Mouse (Mus musculus) cerebellum, adult 2 months (tissue): ENCODE results near the gene Map6. TPM values are rescaled to one million over a fixed set of nuclear protein-coding genes. Genes with fewer than 3 reads are reported as not detected.

Experiments used
- DNase-seq, 2 experiments: peaks; one replicate each; pipeline ENCODE4 v3.0.0; 2021
- H3K27ac ChIP-seq: fragments of 200-500 bp; 2 replicates; pipeline ENCODE4 v1.5.1; 2012; ENCODE audit warnings: low read length, control low read depth, inconsistent platforms; ENCODE audit not compliant: insufficient read depth
- H3K27me3 ChIP-seq: fragments of 200-500 bp; 2 replicates; pipeline ENCODE4 v1.6.1; 2012; ENCODE audit warnings: inconsistent platforms, mild to moderate bottlenecking, low read length, moderate library complexity; ENCODE audit not compliant: control insufficient read depth, insufficient read depth
- H3K4me1 ChIP-seq: fragments of 200-500 bp; 2 replicates; pipeline ENCODE4 v1.6.1; 2011; ENCODE audit warnings: low read length; ENCODE audit not compliant: control insufficient read depth, insufficient read depth
- H3K4me3 ChIP-seq: fragments of 200-500 bp; replicated peaks from 2 replicates; pipeline ENCODE3; 2011; ENCODE audit warnings: mild to moderate bottlenecking, low read depth, low read length, control low read depth; ENCODE audit not compliant: insufficient read depth
- CTCF ChIP-seq: fragments of 200-500 bp; IDR thresholded peaks from 2 replicates; pipeline ENCODE4 v1.5.1; 2011; ENCODE audit warnings: low read depth, mild to moderate bottlenecking, control low read depth, low read length, moderate library complexity, borderline replicate concordance; ENCODE audit not compliant: insufficient read depth
- POLR2A ChIP-seq: fragments of 200-500 bp; IDR thresholded peaks from 2 replicates; pipeline ENCODE4 v1.6.1; 2011; ENCODE audit warnings: low read length, control low read depth, borderline replicate concordance; ENCODE audit not compliant: insufficient read depth
- WGBS: fragments of 180-500 bp; shearing (Covaris S2); methylation state at CpG from one replicate; pipeline ENCODE4 v1.1.7; 2018; 5-methylcytosine and 5-hydroxymethylcytosine counted together
- polyA plus RNA-seq: library from polyadenylated mRNA; depleted of rRNA; stranded (reverse); fragments of >200 nt; gene quantifications from 2 replicates; pipeline ENCODE4 v1.2.3, GENCODE M21; 2012

The Map6 gene
- polyA plus RNA-seq, 1 experiment: 78.9 TPM

DNA sequence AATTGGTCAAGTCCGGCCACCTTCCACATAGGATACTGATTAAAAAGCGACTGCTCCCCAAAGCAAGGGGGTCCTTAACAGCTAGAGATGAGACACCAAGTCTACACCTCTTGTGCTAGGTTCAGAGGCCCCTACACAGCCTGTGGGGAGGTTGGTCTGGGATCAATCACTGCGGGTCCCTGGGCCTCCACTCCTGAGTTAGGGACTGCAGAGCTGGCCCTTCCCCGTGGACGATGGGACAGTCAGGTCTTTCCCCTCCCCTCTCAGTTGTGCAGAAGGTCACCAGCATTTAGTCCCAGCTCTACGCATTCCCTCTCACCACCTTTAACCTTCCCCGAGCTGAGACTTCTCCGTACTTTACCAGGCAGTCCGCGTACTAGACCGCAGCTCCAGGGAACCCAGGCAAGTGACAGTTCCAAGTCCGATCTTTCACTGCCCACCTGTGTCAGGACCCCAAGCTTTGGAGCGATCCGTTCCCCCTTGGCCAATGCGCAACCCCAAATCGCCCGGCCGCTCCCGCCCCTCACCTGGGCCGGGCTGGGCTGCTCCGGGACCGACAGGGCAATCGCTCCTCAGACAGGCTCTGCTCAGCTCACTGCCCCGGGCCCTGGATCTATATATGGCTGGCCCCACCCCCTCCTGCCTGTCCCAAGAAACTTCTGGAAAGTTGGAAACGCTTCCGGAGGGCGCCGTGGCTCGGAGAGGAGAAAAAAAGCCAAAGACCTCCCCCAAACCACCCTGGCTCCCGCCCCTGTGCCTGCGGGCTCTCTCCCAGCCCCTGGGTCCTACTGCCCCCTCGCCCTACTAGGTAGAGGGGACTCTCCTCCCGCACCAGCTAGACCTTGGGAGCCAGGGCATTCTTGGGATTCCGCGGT lies 85.5 kb downstream of the Map6 start, which contains the start of gene Serpinh1:
TSS of gene Serpinh1 (minus strand) at position 714 of the 875 bp plus-strand sequence.
- Histone ChIP-seq H3K4me3 (peak within 1 kb of the TSS; percentile 35), H3K27me3 (no peaks in the 10 kb centered on the region), H3K27ac (no peak within 1 kb of the TSS), H3K4me1 (peaks cover 11% of the 10 kb centered on the region; the same call in 1 of the 2 replicates)
- 48% methylated on average over 35 of the region's 35 CpGs for WGBS
- no peak for DNase-seq
- no peak for TF ChIP-seq POLR2A
- no peak for TF ChIP-seq CTCF

DNA sequence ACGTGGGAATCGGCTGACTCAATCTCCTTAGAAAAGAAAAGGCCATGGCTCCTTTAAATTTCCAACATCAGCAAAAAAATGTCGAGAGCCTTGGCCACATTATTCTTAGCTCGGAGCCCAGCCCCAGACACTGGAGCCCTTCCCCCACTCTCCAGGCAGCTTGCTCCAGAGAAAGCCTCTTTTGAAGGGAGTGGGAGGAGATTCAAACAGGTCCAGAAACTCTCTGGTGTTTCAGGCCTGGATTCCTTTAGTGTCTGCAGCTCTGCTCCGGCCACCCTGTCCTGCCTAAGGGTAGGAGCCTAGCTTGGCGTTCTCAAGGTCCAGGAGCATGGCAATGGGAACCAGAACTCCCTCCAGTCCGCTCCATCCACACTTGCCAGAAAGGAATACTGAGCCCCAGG lies 88.5 kb downstream of the Map6 start:
- no peak overlapping the region for H3K4me3 ChIP-seq
- no peak overlapping the region for H3K27ac ChIP-seq
- peaks cover 11% of the 10 kb centered on the region; the same call in 1 of the 2 replicates for H3K4me1 ChIP-seq
- peak; percentile 25 to 38 for DNase-seq
- no peak for TF ChIP-seq CTCF
- TF ChIP-seq POLR2A: no peak
- WGBS: 42% methylated on average over 7 of the region's 7 CpGs
- no peaks in the 10 kb centered on the region for H3K27me3 ChIP-seq

DNA sequence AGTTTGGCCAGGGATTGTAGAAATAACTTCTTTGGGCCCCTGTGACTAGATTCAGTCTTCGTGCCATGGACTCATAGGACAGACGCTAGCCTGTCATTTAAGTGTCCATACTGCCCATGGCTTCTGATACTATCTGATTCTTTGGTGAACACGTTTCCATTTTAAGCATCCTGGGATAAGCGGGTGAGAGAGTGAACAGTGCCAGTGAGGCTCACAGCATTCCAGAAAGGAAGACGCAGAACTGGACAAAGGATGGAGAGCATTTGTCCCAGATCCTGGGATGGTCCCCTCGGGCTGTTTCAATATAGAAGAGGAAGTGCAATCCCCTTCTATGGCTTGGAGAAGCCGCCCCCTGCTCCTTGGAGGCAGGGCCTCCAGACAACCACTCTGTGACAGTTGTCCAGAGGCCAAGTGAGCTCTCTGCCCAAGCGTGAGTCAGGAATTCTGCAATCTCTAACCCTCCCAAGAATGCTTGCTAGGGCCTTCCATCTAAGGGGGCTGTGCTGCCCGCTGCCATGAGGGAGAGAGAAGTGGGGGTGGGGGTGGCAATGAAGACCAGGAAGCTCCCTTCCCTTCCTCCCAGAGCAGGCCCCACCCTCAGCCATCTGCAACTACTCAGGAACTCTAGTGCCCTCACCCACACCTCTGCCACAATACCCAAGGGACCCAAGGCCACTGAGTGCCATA lies 89.1 kb downstream of the Map6 start:
- WGBS: 53% methylated on average over 9 of the region's 9 CpGs
- no peak for DNase-seq
- H3K27ac ChIP-seq: 0 out of 2 replicates have a peak overlapping the region, but pooled peaks have one; percentile 1
- H3K27me3 ChIP-seq: no peaks in the 10 kb centered on the region
- no peak overlapping the region for H3K4me3 ChIP-seq
- peaks cover 8% of the 10 kb centered on the region; the same call in 1 of the 2 replicates for H3K4me1 ChIP-seq
- TF ChIP-seq CTCF (no peak), POLR2A (no peak)

DNA sequence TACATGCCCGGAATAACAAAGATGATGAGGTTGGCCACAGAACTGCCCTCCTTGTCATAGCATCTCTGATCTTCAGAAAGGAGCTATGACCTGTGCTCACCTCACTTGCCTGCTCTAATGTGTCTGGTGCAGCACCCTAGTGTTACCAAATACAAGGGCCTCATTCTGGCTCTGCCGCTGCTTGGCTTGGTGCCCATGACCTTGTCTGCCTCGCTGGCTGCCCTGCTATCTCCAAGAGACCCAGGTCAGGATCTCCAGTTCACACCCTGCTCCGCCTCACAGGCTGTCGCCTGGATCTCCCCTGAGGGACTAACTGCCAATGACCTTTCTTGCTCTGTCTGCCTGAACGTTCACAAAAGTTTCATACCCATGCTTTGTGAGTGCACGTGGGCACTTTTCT lies 90.0 kb downstream of the Map6 start:
- 0 out of 2 replicates have a peak, but pooled peaks cover under 1% of the 10 kb centered on the region for H3K4me1 ChIP-seq
- H3K27ac ChIP-seq: no peak overlapping the region
- DNase-seq: no peak
- no peaks in the 10 kb centered on the region for H3K27me3 ChIP-seq
- no peak for TF ChIP-seq CTCF
- TF ChIP-seq POLR2A: no peak
- H3K4me3 ChIP-seq: no peak overlapping the region
- WGBS: 50% methylated on average over 7 of the region's 7 CpGs

DNA sequence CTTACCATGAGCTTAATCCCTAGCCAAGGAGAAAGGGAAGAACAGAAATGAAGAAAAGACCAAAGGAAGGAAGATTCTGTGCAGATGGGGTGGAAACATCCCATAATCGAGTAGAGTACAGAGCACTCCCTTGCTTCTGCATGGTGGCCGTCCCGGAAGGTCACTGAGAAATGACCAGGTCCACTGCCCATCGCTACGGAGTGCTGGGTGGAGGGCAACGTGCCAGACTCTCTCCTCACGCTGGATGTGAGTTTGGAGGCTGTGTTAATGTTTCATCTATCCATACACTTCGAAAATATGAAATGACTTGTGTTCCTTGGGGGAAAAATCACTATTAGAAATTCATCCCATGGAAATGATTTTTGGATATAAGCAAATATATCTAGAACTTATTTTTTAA lies 91.1 kb downstream of the Map6 start:
- TF ChIP-seq POLR2A (no peak), CTCF (no peak)
- 83% methylated on average over 8 of the region's 8 CpGs for WGBS
- H3K27me3 ChIP-seq: no peaks in the 10 kb centered on the region
- H3K4me3 ChIP-seq: no peak overlapping the region
- DNase-seq: no peak
- no peak overlapping the region for H3K27ac ChIP-seq
- no peaks in the 10 kb centered on the region for H3K4me1 ChIP-seq

DNA sequence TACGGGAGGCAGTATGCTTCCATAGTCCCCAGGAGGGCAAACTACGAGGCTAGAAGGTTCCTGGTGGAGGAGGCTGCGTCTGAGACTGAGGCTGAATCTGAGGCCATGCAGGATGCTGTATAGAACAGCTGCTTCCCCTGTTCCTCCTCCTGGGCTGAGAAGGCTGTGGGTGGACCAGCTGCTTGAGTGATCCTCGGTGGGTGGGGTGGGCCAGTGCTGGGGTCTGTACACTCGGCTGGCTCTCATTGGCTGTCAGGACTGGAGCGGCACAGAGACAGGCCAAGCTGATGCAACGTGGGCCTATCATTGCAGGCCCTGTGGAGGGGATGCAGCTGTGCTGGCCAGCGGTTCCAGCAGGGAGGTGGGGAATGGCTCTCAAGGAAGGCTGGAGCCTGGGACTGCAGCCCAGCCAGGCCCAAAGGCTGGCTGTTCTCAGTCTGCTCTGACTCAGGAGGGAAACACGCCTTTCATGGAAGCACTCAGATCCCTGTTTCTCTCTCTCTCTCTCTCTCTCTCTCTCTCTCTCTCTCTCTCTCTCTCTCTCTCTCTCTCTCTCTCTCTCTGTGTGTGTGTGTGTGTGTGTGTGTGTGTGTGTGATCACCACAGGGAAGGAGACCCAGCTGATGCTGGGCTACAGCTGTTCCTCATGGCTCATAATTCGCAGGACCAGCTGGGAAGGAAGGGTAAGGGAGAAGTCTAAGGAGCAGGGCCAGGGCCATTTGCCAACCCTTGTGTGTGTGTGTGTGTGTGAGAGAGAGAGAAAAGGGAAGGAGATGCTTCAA lies 93.0 kb downstream of the Map6 start:
- TF ChIP-seq POLR2A: no peak
- no peak for TF ChIP-seq CTCF
- WGBS: 61% methylated on average over 10 of the region's 10 CpGs
- H3K4me1 ChIP-seq: peaks cover 3% of the 10 kb centered on the region; the same call in 1 of the 2 replicates

DNA sequence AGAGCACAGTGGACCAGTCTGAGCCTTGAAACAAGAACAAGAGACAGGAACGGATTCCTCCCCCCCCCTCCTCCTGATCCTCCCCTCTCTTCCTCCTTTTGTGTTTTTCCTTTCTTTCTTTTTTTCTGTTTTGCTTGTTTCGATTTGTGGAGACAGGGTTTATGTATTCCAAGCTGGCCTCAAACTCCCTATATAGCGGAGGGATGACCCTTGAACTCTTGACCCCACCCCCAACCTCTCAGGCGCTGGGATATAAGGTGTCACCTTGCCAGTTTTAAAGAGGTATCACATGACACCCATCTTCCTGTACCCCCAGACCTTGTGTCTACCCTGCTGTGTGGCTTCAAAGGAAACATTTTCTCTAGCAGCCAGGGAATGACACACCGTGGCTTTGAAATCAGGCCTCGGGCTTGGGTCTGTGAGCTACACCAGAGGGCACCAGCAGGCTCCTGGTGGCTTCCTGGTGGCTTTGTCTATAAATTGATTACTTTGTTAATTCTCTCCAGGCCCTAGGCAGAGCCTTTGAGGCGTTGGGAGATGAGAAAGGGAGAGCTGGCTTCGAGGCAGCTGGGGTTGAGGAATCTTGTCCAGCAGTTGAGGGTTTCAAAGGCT lies 93.7 kb downstream of the Map6 start:
- WGBS: 67% methylated on average over 8 of the region's 8 CpGs
- TF ChIP-seq POLR2A (no peak), CTCF (no peak)

More for the DNA sequence above, 93.0 kb downstream of the Map6 start:
- peak in 1 of 2 experiments; percentile 32 for DNase-seq
- H3K27me3 ChIP-seq: no peaks in the 10 kb centered on the region
- no peak overlapping the region for H3K4me3 ChIP-seq
- H3K27ac ChIP-seq: no peak overlapping the region

More for the DNA sequence above, 93.7 kb downstream of the Map6 start:
- H3K27me3 ChIP-seq: no peaks in the 10 kb centered on the region
- H3K4me1 ChIP-seq: peaks cover 3% of the 10 kb centered on the region; the same call in 1 of the 2 replicates
- no peak overlapping the region for H3K27ac ChIP-seq
- H3K4me3 ChIP-seq: no peak overlapping the region
- DNase-seq: no peak
